Mouse (Mus musculus) hindbrain, embryonic 14.5 days (tissue): Measurements from ENCODE around the gene Il6ra. TPM values are rescaled to one million over a fixed set of nuclear protein-coding genes. Genes with fewer than 3 reads are reported as not detected.

Experiments used
- ATAC-seq: fragments of 200-750 bp; cut with Nextera tagmentation; 2 replicates; pipeline ENCODE4 v1.8.0; 2017; ENCODE audit warnings: moderate number of reproducible peaks, mild to moderate bottlenecking, moderate TSS enrichment, moderate library complexity; ENCODE audit not compliant: low FRiP score
- DNase-seq: peaks from one replicate; pipeline ENCODE4 v3.0.0-alpha.2; 2015; ENCODE audit warnings: low spot score
- H3K27ac ChIP-seq: fragments of 300-500 bp; sonication (generic); 2 replicates; pipeline ENCODE4 v1.5.1; 2014; ENCODE audit warnings: mild to moderate bottlenecking, moderate library complexity
- H3K27me3 ChIP-seq: fragments of 300-500 bp; sonication (generic); 2 replicates; pipeline ENCODE4 v1.6.1; 2014; ENCODE audit warnings: mild to moderate bottlenecking, low read length, mixed read lengths; ENCODE audit not compliant: control insufficient read depth, insufficient read depth
- H3K36me3 ChIP-seq: fragments of 300-500 bp; sonication (generic); replicated peaks from 2 replicates; pipeline ENCODE4 v1.6.1; 2014; ENCODE audit not compliant: control insufficient read depth, insufficient read depth
- H3K4me1 ChIP-seq: fragments of 300-500 bp; sonication (generic); replicated peaks from 2 replicates; pipeline ENCODE4 v1.6.1; 2014; ENCODE audit warnings: antibody characterized with exemption, low read length, mixed read lengths; ENCODE audit not compliant: control insufficient read depth, insufficient read depth
- H3K4me2 ChIP-seq: fragments of 300-500 bp; sonication (generic); replicated peaks from 2 replicates; pipeline ENCODE4 v1.6.1; 2014; ENCODE audit warnings: mild to moderate bottlenecking, moderate library complexity
- H3K4me3 ChIP-seq: fragments of 300-500 bp; sonication (generic); replicated peaks from 2 replicates; pipeline ENCODE4 v1.5.1; 2014; ENCODE audit warnings: mild to moderate bottlenecking, low read length
- H3K9ac ChIP-seq: fragments of 300-500 bp; sonication (generic); 2 replicates; pipeline ENCODE4 v1.6.1; 2014
- H3K9me3 ChIP-seq: fragments of 300-500 bp; sonication (generic); 2 replicates; pipeline ENCODE4 v1.6.1; 2016; ENCODE audit warnings: low read length; ENCODE audit not compliant: control insufficient read depth
- WGBS: fragments of 180-500 bp; shearing (Covaris S2); extraction: QIAGEN DNeasy Blood & Tissue Kit; methylation state at CpG from one replicate; pipeline ENCODE4 v1.1.7; 2014; 5-methylcytosine and 5-hydroxymethylcytosine counted together
- polyA plus RNA-seq: library from polyadenylated mRNA; unstranded; fragments of >200 nt; fragmentation: Nextera tagmentation; extraction: Ambion mirVana; gene quantifications from 2 replicates; pipeline ENCODE4 v1.2.1, GENCODE M21; 2014

The Il6ra gene
- polyA plus RNA-seq, result 0.83 and 1.0 TPM in 2 replicates

DNA sequence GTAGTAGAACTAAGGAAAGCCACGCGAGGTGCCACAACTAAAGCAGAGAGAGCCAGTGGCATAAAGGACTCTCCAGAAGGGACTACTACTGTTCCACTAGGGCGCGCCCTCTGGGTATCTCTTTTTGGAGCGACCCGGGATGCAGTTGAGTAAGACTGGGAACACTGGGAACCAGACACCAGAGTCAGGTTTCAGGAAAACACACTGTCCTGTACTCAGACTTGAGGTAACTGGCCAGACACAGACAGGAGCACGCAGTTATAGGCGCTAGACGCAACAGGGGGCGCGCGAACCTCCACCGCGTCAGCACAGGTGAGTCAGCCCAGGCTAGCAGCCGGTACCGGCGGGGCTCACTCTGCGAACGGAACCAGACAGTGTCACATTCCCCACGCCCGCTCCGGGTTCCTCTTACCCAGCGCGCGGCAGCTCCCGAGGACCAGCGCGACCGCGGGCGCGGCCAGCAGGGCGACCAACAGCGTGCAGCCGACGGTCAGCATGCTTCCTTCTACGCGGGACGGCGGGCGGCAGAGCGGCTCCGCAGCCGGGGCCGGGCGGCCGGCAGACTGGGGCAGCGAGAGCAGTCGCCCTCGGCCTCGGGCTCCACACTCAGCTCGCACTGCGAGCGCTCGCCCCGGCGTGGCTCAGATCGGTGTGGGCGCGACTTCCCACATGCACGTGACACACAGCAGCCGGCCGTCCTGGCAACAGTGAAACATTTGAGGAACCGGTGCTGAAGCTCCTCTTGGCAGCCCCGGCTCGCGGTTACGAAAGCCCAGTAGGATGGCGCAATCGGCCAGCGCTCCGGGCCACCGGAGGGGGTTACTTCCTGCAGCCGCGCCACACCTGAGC is at the start of gene Il6ra:
Il6ra (minus strand) TSS at position 654 of the 849 bp plus-strand sequence.
- no peaks in the 10 kb centered on the region for H3K9me3 ChIP-seq
- H3K36me3 ChIP-seq, result no peaks in the 10 kb centered on the region
- H3K4me2 ChIP-seq, result peak within 1 kb of the TSS; percentile 97
- DNase-seq (peak; percentile 70), ATAC-seq (peak; percentile 57)
- under 1% methylated on average over 75 of the region's 75 CpGs for WGBS
- peak within 1 kb of the TSS; percentile 52 for H3K4me3 ChIP-seq
- peaks cover 32% of the 10 kb centered on the region for H3K27me3 ChIP-seq
- peaks cover 5% of the 10 kb centered on the region; the same call in 1 of the 2 replicates for H3K4me1 ChIP-seq
- peak within 1 kb of the TSS; percentile 59 for H3K9ac ChIP-seq
- no peak within 1 kb of the TSS for H3K27ac ChIP-seq

DNA sequence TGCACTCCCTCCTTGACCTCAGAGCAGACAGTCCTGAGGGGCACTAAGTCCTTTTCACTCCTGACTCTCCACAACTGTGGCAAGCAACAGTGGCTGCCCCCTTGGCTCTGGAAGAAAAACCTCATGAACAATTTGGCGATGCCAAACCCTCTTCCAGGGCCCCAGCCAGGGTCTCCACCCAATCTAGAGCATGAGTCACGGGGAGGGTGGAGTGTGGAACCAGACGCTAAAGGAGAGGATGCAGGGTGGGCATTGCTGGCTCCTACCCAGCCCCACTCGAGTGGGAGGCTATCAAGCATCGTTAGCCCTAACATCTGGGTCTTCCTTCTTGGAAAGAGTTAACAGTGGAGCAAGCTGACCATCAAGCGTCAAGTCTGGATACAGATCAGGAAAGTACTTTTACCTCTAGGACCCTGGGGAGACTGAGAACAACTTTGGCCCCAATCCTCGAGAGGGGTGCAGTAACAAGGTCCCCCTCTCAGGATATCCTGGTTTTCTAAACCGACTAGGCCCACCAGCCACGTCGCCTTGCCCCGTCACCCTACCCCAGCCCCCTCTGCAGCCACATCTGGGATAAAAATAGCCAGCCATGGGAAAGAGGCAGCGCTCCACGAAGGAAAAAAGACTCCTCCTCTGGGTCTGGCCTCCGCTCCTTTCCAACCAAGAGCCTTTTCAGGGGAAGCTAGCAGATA is 49.2 kb upstream of the Il6ra start:
- Histone ChIP-seq H3K27ac (peak overlapping the region; percentile 90), H3K4me2 (peak overlapping the region; percentile 95), H3K4me3 (peak overlapping the region; percentile 92), H3K36me3 (peaks cover 16% of the 10 kb centered on the region), H3K27me3 (no peaks in the 10 kb centered on the region), H3K9me3 (no peaks in the 10 kb centered on the region), H3K9ac (peak overlapping the region; percentile 93), H3K4me1 (peaks cover 42% of the 10 kb centered on the region)
- ATAC-seq (no peak), DNase-seq (no peak)
- 9% methylated on average over 14 of the region's 14 CpGs for WGBS

DNA sequence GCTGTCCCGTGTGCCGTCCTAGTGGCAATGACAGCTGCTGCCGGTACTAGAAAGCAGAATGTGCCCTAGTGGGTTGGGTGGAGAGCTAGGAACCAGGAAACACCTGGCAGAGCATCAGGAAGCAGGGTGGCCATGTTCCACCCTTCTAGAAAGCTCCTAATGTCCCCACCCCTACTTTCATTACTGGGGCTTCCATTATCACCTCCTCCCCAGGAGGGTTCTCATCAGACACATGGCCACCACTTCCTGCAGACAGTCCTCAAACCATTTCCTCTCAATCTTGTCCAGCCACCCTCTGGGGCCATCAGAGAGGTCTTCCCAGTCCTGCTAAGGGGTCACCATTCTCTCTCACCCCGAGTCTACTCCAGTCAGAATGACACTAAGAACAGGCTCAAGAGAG is 48.4 kb upstream of the Il6ra start:
- H3K27ac ChIP-seq, result no peak overlapping the region
- H3K27me3 ChIP-seq, result no peaks in the 10 kb centered on the region
- 46% methylated on average over 4 of the region's 4 CpGs for WGBS
- H3K4me1 ChIP-seq, result peaks cover 42% of the 10 kb centered on the region
- no peak for DNase-seq
- H3K4me3 ChIP-seq, result peak overlapping the region; percentile 92
- peak overlapping the region; percentile 93 for H3K9ac ChIP-seq
- no peak for ATAC-seq
- H3K9me3 ChIP-seq, result no peaks in the 10 kb centered on the region
- H3K36me3 ChIP-seq, result peaks cover 24% of the 10 kb centered on the region
- peak overlapping the region; percentile 95 for H3K4me2 ChIP-seq

DNA sequence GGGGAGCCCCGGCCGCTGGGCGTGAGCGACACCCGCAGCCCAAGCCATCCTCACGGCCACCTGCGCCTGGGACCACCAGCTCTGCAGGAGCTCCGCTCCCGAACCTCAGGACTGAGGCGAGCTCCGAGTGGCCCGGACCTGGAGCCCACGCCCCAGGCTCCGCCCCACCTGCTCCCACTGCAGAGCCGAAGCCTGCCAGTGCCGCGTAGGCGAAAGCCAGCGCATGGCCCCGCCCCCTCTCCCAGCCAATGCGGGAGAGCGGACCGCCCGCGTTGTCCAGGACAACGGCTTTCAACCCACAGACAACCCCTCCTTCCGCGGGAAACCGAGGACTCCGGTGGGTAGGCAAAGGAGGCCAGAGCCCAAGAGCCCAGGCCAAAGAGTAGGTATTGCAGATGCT is 47.5 kb upstream of the Il6ra start:
- Histone ChIP-seq H3K27ac (peak overlapping the region; percentile 70), H3K36me3 (peaks cover 34% of the 10 kb centered on the region), H3K4me1 (peaks cover 42% of the 10 kb centered on the region), H3K9ac (peak overlapping the region; percentile 93), H3K9me3 (no peaks in the 10 kb centered on the region), H3K4me2 (peak overlapping the region; percentile 95), H3K27me3 (no peaks in the 10 kb centered on the region), H3K4me3 (peak overlapping the region; percentile 92)
- under 1% methylated on average over 30 of the region's 30 CpGs for WGBS
- ATAC-seq (peak; percentile 89), DNase-seq (peak; percentile 89)

DNA sequence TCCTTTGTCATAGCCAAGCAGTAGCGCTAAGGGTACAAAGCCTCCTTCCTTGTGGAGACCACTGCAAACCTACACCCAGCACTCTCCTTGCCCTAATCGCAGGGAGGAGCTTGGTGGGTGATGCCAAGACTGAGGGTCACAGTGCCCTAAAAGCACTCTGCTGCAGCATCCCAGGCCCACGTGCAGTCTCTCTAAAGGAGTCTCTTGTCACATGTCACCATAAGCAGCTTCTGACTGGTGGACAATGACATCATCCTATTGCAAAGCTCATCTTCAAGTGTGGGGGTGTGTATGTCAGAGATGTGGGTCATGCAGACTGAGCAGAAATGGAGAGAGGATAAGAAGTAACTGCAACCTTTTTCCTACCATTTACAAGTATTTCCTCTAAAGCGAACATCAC is 46.4 kb upstream of the Il6ra start:
- Histone ChIP-seq H3K9ac (peak overlapping the region; percentile 93), H3K36me3 (peaks cover 43% of the 10 kb centered on the region), H3K4me3 (peak overlapping the region; percentile 92), H3K9me3 (no peaks in the 10 kb centered on the region), H3K4me2 (peak overlapping the region; percentile 95), H3K4me1 (peaks cover 34% of the 10 kb centered on the region), H3K27me3 (no peaks in the 10 kb centered on the region), H3K27ac (no peak overlapping the region)
- WGBS, result 69% methylated on average over 4 of the region's 4 CpGs
- ATAC-seq (no peak), DNase-seq (peak; percentile 36)

DNA sequence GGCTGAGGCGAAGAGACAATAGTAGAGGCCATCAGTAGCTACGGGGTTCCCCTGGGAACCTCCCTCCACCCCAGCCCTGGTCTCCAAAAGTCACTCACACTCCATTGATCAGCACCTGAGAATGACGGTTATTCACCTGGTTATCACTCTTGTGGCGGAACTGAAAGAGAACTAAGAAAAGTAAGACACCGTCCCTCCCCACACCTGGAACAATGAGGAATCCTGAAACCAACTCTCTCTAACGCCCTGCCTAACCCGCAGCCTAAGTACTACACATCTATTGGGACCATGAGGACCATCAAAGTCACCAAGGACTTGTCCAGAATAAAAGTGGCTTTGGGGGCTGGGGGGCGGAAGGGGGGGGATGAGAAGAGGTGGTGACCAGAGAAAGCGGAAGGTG is 44.9 kb upstream of the Il6ra start:
- no peak overlapping the region for H3K4me3 ChIP-seq
- H3K27ac ChIP-seq, result no peak overlapping the region
- H3K36me3 ChIP-seq, result peaks cover 58% of the 10 kb centered on the region
- ATAC-seq (no peak), DNase-seq (no peak)
- H3K4me1 ChIP-seq, result peaks cover 31% of the 10 kb centered on the region
- H3K27me3 ChIP-seq, result no peaks in the 10 kb centered on the region
- H3K9me3 ChIP-seq, result no peaks in the 10 kb centered on the region
- no peak overlapping the region for H3K9ac ChIP-seq
- WGBS, result 98% methylated on average over 9 of the region's 9 CpGs
- no peak overlapping the region for H3K4me2 ChIP-seq

DNA sequence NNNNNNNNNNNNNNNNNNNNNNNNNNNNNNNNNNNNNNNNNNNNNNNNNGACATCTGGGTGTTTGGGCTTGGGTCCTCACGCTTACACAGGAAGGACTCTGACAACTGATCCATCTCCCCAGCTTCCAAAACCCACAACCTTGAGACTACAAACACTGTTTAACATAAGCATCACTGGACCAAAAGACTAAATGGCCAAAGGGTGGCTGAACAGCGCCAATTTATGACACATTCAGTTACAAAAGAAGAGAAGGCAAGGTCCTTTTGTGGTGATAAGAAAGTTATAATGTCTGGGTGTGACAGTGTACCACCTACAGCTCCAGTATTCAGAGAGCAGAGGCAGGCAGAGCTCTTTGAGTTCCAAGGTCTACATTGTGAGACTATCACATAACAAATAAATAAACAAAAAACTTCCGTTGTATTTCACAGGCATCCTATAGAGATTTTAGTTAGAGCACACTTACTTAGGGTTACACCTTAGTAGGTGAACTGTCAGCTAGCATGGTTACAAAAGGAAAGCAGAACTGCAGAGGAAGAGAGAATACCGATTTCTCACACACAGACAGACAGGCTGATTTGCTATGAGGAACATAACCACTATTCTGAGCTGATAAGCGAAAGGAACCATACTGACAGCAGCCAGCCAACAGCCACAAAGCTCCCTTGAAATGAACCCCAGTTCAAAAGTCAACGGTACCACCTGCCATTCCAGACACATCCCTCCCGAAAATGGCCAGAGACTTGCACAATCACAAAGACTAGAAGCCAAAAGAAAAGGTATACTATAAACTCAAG is 43.4 kb upstream of the Il6ra start:
- DNase-seq (no peak), ATAC-seq (no peak)
- Histone ChIP-seq H3K4me1 (peaks cover 22% of the 10 kb centered on the region), H3K9ac (no peak overlapping the region), H3K9me3 (no peaks in the 10 kb centered on the region), H3K27ac (no peak overlapping the region), H3K4me3 (no peak overlapping the region), H3K36me3 (peaks cover 73% of the 10 kb centered on the region), H3K4me2 (no peak overlapping the region), H3K27me3 (no peaks in the 10 kb centered on the region)
- WGBS, result 94% methylated on average over 7 of the region's 7 CpGs

DNA sequence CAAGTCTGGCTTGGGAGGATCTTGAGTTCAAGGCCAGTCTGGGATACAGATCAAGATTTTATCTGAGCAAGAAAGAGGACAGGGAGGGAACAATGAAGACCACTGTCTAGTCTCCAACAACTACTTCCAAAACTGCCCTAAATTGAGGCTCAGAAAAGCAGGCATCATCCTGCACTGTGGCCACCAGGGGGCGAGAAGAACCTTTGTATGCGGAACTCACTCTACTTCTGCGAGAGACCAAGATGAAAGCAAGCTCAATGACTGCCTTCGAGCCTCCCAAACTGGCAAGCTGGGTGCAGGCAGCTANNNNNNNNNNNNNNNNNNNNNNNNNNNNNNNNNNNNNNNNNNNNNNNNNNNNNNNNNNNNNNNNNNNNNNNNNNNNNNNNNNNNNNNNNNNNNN is 40.4 kb upstream of the Il6ra start:
- Histone ChIP-seq H3K4me3 (no peak overlapping the region), H3K36me3 (peaks cover 98% of the 10 kb centered on the region)
- 5% methylated on average over 4 of the region's 4 CpGs for WGBS

DNA sequence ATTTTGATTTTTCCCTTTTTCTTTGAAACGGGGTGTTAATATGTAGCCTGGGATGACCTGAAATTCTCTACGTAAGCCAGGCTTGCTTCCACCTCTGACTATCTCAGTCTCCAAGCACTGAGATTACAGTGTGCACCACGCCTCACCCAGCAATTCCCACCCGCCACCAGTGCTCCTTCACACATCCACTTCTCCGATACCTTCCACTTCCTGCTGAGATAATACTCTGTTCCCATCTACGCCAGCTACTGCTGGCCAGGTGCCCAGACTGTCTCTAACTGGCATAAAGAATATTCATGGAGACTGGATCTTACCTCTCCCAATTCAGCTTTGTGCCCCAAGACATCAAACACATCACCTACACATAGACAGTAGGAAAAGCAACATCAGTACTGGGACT is 35.7 kb upstream of the Il6ra start:
- 85% methylated on average over 6 of the region's 6 CpGs for WGBS

More for the DNA sequence above, 40.4 kb upstream of the Il6ra start:
- no peaks in the 10 kb centered on the region for H3K9me3 ChIP-seq
- H3K27ac ChIP-seq, result no peak overlapping the region
- no peak overlapping the region for H3K4me2 ChIP-seq
- no peaks in the 10 kb centered on the region for H3K4me1 ChIP-seq
- ATAC-seq, result no peak
- H3K27me3 ChIP-seq, result no peaks in the 10 kb centered on the region
- peak; percentile 83 for DNase-seq
- no peak overlapping the region for H3K9ac ChIP-seq

More for the DNA sequence above, 35.7 kb upstream of the Il6ra start:
- H3K4me3 ChIP-seq, result no peak overlapping the region
- no peak overlapping the region for H3K9ac ChIP-seq
- DNase-seq, result no peak
- no peak for ATAC-seq
- H3K36me3 ChIP-seq, result peaks cover 99% of the 10 kb centered on the region
- H3K27ac ChIP-seq, result no peak overlapping the region
- no peak overlapping the region for H3K4me2 ChIP-seq
- H3K9me3 ChIP-seq, result no peaks in the 10 kb centered on the region
- H3K27me3 ChIP-seq, result no peaks in the 10 kb centered on the region
- H3K4me1 ChIP-seq, result no peaks in the 10 kb centered on the region
